Mouse (Mus musculus): ENCODE measurements around the gene Igfbpl1. TPM values are rescaled to one million over a fixed set of nuclear protein-coding genes. Genes with fewer than 3 reads are reported as not detected.

The Igfbpl1 gene
- polyA plus RNA-seq, 1 experiment from 2014 or later = 24.7 TPM

DNA sequence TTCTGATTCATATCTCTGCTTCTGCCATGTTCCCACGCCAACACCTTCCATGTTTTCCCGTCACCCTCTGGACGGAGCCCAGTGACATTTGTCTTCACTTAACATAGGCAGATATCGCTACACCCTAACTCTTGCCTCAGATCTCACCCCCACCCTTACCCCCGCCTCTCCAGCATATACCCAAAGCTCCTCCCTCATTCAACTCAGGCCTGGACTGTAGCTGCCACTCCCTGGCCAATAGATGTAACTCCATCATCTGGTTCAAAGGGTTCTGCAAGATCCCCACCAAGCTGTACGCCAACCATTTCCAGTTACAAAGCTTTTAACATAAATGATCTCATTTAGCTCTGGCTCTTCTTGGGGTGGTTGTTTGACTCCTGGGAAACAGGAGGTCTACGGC is 59.9 kb downstream of the Igfbpl1 start:
- H3K4me1 ChIP-seq = peaks cover 71% of the 10 kb centered on the region
- no peaks in the 10 kb centered on the region for H3K36me3 ChIP-seq
- peaks cover 3% of the 10 kb centered on the region; the same call in 1 of the 2 replicates for H3K27me3 ChIP-seq (replicated peaks)
- H3K9ac ChIP-seq (replicated peaks) = no peak overlapping the region
- H3K4me2 ChIP-seq = no peak overlapping the region
- 87% methylated on average over 7 of the region's 7 CpGs for WGBS
- no peak overlapping the region for H3K27ac ChIP-seq (replicated peaks)
- no peak for ATAC-seq (ENCODE audit: low FRiP score)
- H3K9me3 ChIP-seq (replicated peaks) = no peaks in the 10 kb centered on the region
- no peak overlapping the region for H3K4me3 ChIP-seq (replicated peaks)

DNA sequence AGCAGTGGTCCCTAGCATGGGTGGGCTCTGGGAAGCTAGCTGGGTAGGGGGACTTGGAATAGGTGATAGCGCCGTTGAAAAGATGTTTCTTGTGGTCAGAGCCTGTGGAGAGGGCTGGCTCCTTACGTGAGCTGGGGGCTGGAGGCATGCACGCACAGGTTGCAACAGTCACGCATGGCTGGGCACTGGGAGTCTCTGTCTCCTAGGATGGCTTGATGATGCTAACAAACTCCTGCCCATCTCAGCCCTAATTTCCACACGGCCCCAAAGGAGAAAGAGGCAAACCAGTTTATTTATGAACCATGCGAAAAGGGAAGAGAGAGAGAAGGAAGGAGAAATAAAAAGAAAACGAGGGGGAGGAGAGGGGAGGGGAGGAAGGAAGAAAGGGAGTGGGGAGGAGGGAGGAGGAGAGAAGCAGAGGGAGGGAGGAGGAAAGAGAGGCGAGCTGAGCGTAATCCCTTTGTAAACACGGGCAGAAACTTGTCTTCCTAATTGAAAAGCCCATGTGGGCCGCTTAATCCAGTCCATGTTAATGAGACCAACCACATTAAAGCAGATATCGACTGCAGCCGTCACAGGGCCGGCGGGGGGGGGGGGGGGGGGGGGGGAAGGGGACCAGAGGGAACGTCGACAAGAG is 61.0 kb downstream of the Igfbpl1 start:
- H3K4me1 ChIP-seq = peaks cover 60% of the 10 kb centered on the region
- H3K4me3 ChIP-seq (replicated peaks) = no peak overlapping the region
- ATAC-seq (ENCODE audit: low FRiP score) = peak; percentile 39; the same call in 1 of the 2 replicates
- H3K27ac ChIP-seq (replicated peaks) = peak overlapping the region; percentile 46
- H3K27me3 ChIP-seq (replicated peaks) = peaks cover 3% of the 10 kb centered on the region; the same call in 1 of the 2 replicates
- peak overlapping the region; percentile 46 for H3K4me2 ChIP-seq
- no peaks in the 10 kb centered on the region for H3K9me3 ChIP-seq (replicated peaks)
- H3K9ac ChIP-seq (replicated peaks) = peak overlapping the region; percentile 23; the same call in 1 of the 2 replicates
- H3K36me3 ChIP-seq = no peaks in the 10 kb centered on the region
- WGBS = 1% methylated on average over 13 of the region's 18 CpGs

DNA sequence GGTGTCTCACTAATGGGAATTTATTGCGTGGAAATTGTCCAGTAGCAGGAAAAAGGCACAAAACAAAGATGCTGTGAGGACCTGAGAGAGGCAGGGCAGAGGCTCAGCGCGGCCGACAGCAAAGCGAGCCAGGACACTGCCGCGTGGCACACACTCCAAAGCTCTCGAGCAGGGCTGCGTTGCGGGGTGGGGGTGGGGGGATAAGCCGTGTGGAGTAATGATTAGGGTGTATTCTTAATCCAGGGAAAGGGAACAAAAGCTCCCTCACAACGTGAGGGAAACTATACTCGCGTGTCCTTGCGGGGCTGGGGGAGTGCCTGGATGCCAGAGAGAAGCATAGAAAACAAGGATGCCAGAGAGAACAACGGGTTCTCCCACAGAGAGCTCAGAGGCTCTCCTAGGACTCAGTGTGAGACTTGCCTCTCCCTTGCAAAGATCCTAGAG is 61.6 kb downstream of the Igfbpl1 start:
- Histone ChIP-seq H3K4me3 (replicated peaks) (no peak overlapping the region), H3K27ac (replicated peaks) (peak overlapping the region; percentile 46), H3K9me3 (replicated peaks) (no peaks in the 10 kb centered on the region), H3K36me3 (no peaks in the 10 kb centered on the region), H3K4me1 (peaks cover 55% of the 10 kb centered on the region), H3K9ac (replicated peaks) (peak overlapping the region; percentile 23), H3K27me3 (replicated peaks) (peaks cover 3% of the 10 kb centered on the region; the same call in 1 of the 2 replicates), H3K4me2 (peak overlapping the region; percentile 46)
- ATAC-seq (ENCODE audit: low FRiP score) = no peak
- 3% methylated on average over 16 of the region's 16 CpGs for WGBS

DNA sequence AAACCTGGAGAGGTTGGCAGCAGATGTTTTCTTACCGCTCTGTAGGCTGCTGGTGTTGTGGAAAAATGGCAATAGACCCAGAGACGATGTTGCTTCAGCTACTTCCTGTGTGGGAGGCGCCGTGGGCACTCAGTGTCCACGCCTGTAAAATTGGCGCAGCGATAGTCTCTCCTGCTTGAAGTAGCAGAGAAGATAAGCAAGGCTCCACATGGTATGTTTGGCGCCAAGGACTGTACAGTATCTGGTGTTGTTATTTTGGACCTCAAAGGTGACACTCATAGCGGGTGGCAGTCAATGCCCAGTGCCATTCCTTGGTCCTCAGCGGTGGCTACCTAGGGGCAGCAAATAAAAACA is 62.6 kb downstream of the Igfbpl1 start:
- no peak overlapping the region for H3K9ac ChIP-seq (replicated peaks)
- peaks cover 54% of the 10 kb centered on the region for H3K4me1 ChIP-seq
- peak overlapping the region; percentile 42 for H3K4me2 ChIP-seq

DNA sequence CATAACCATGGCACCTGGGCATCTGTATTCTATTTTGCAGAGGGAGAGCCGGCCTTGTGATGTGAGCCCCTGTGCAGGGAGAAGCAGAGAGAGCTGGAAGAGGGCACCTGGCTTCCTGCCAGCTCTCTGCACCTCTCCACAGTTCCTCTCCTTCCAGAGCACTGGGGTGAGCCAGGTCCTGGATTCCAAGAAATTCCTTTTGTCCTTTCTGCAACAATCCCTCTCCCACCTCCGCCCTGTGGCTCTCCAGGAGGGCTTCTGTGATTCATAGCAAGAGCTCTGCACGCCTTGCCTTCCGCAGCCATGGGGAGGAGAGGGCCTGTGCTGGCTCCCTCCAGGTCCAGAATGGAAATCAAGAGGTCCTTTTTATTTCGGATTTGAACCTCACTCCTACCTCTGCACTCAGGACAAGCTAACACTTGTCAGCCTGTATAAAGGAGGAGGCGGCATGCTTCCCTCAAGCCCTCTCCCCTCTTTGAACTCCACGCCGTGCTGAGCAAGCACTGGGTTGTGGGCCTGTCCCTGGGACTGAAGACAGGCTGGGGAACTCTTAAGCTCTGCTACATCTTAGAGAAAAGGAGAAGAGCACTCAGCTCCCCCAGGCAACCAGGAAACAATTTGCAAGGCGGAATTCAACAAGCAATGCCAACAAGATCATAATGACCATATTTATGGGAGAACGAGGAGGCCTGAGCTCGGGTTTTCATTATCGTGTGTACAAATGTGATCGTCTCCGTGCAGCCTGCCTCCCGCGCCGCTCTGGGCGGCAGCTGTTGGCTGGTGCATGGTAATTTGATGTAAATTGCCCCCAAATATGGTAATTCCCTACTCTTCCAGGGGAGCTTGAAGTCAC is 63.2 kb downstream of the Igfbpl1 start:
- Histone ChIP-seq H3K4me3 (replicated peaks) (peak overlapping the region; percentile 8; the same call in 1 of the 2 replicates), H3K27ac (replicated peaks) (peak overlapping the region; percentile 77), H3K4me2 (peak overlapping the region; percentile 42), H3K27me3 (replicated peaks) (0 out of 2 replicates have a peak, but pooled peaks cover 3% of the 10 kb centered on the region), H3K36me3 (no peaks in the 10 kb centered on the region), H3K9ac (replicated peaks) (no peak overlapping the region; the same call in 1 of the 2 replicates), H3K9me3 (replicated peaks) (no peaks in the 10 kb centered on the region), H3K4me1 (peaks cover 55% of the 10 kb centered on the region)
- WGBS = 4% methylated on average over 18 of the region's 18 CpGs
- ATAC-seq (ENCODE audit: low FRiP score) = peak; percentile 53; the same call in 1 of the 2 replicates

More for the DNA sequence above, 62.6 kb downstream of the Igfbpl1 start:
- no peaks in the 10 kb centered on the region for H3K9me3 ChIP-seq (replicated peaks)
- H3K27ac ChIP-seq (replicated peaks) = peak overlapping the region; percentile 77
- H3K36me3 ChIP-seq = no peaks in the 10 kb centered on the region
- WGBS = 18% methylated on average over 10 of the region's 10 CpGs
- H3K27me3 ChIP-seq (replicated peaks) = 0 out of 2 replicates have a peak, but pooled peaks cover 3% of the 10 kb centered on the region
- no peak for ATAC-seq (ENCODE audit: low FRiP score)
- H3K4me3 ChIP-seq (replicated peaks) = peak overlapping the region; percentile 8; the same call in 1 of the 2 replicates

DNA sequence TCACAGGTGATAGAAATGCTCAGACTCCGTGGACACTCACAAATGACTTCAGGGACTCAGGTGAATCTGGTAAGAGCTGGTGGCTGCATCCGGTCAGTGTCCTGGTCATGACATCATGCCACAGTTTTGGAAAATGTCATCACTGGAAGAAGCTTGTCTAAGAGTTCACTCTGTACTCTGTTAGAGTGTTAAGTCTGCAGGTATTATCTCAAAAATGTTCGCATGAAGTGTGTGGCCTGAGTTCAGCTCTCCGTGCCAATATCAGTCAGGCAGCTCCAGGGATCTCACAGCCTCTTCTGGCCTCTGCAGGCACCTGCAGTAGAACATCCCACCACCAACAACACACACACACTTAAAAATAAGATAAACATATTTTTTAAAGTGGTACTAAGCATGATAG is 64.1 kb downstream of the Igfbpl1 start:
- Histone ChIP-seq H3K27ac (replicated peaks) (no peak overlapping the region), H3K27me3 (replicated peaks) (no peaks in the 10 kb centered on the region), H3K9me3 (replicated peaks) (no peaks in the 10 kb centered on the region), H3K4me1 (peaks cover 55% of the 10 kb centered on the region), H3K4me3 (replicated peaks) (no peak overlapping the region), H3K4me2 (no peak overlapping the region), H3K36me3 (no peaks in the 10 kb centered on the region), H3K9ac (replicated peaks) (no peak overlapping the region)
- ATAC-seq (ENCODE audit: low FRiP score) = no peak
- WGBS = 77% methylated on average over 4 of the region's 4 CpGs

Other genes with a start within 250 kb of the Igfbpl1 start
- 18.7 and 36.7 TPM in 2 replicates for gene Aldh1b1, start 27.9 kb downstream of the Igfbpl1 start, polyA plus RNA-seq (2015; fragmentation: Nextera tagmentation; extraction: Ambion mirVana)
- gene Stra6l, start 21.7 kb upstream of the Igfbpl1 start, polyA plus RNA-seq (2015; fragmentation: Nextera tagmentation; extraction: Ambion mirVana) = 0.50 and 1.1 TPM in 2 replicates
- gene Ccdc180, start 63.4 kb upstream of the Igfbpl1 start, polyA plus RNA-seq (2015; fragmentation: Nextera tagmentation; extraction: Ambion mirVana) = 0.27 and 0.38 TPM in 2 replicates
- 25.0 and 26.0 TPM in 2 replicates for gene Tdrd7, start 138.4 kb upstream of the Igfbpl1 start, polyA plus RNA-seq (2015; fragmentation: Nextera tagmentation; extraction: Ambion mirVana)
- gene Tmod1, start 212.0 kb upstream of the Igfbpl1 start, polyA plus RNA-seq (2015; fragmentation: Nextera tagmentation; extraction: Ambion mirVana) = 3.5 and 3.6 TPM in 2 replicates